Mouse (Mus musculus) midbrain, postnatal 0 days (tissue): ENCODE data around the gene Cep44. TPM values are rescaled to one million over a fixed set of nuclear protein-coding genes. Genes with fewer than 3 reads are reported as not detected.

Experiments
- ATAC-seq: fragments of 200-750 bp; cut with Nextera tagmentation; 2 replicates; pipeline ENCODE4 v1.8.0; 2017; ENCODE audit warnings: moderate number of reproducible peaks, mild to moderate bottlenecking, moderate TSS enrichment, moderate library complexity; ENCODE audit not compliant: low FRiP score
- DNase-seq: peaks from one replicate; pipeline ENCODE4 v3.0.0-alpha.2; 2015; ENCODE audit warnings: low spot score
- H3K27ac ChIP-seq: fragments of 300-500 bp; sonication (generic); 2 replicates; pipeline ENCODE4 v1.5.1; 2014; ENCODE audit warnings: low read depth, mild to moderate bottlenecking, low read length, mixed read lengths
- H3K27me3 ChIP-seq: fragments of 300-500 bp; sonication (generic); 2 replicates; pipeline ENCODE4 v1.6.1; 2014; ENCODE audit warnings: low read length, control low read depth, mixed read lengths; ENCODE audit not compliant: insufficient read depth
- H3K36me3 ChIP-seq: fragments of 300-500 bp; sonication (generic); 2 replicates; pipeline ENCODE4 v1.6.1; 2014; ENCODE audit warnings: low read length, control low read depth, mixed read lengths; ENCODE audit not compliant: insufficient read depth
- H3K4me1 ChIP-seq: fragments of 300-500 bp; sonication (generic); 2 replicates; pipeline ENCODE4 v1.6.1; 2014; ENCODE audit warnings: mild to moderate bottlenecking, control low read depth, antibody characterized with exemption, low read length, mixed read lengths; ENCODE audit not compliant: insufficient read depth
- H3K4me2 ChIP-seq: fragments of 300-500 bp; sonication (generic); 2 replicates; pipeline ENCODE4 v1.6.1; 2014; ENCODE audit warnings: low read depth, mild to moderate bottlenecking, low read length, mixed read lengths; ENCODE audit not compliant: poor library complexity, severe bottlenecking
- H3K4me3 ChIP-seq: fragments of 300-500 bp; sonication (generic); 2 replicates; pipeline ENCODE4 v1.5.1; 2014; ENCODE audit warnings: low read depth, mild to moderate bottlenecking, low read length, moderate library complexity
- H3K9ac ChIP-seq: fragments of 300-500 bp; sonication (generic); replicated peaks from 2 replicates; pipeline ENCODE4 v1.6.1; 2014; ENCODE audit warnings: mild to moderate bottlenecking, low read length, moderate library complexity, mixed read lengths; ENCODE audit not compliant: poor library complexity, severe bottlenecking
- H3K9me3 ChIP-seq: fragments of 300-500 bp; sonication (generic); 2 replicates; pipeline ENCODE4 v1.6.1; 2016; ENCODE audit warnings: low read length, control low read depth
- CTCF ChIP-seq: IDR thresholded peaks from 2 replicates; pipeline ENCODE4 v1.5.1; 2016; ENCODE audit warnings: antibody characterized with exemption, mild to moderate bottlenecking
- WGBS: fragments of 180-500 bp; shearing (Covaris S2); extraction: QIAGEN DNeasy Blood & Tissue Kit; methylation state at CpG from one replicate; pipeline ENCODE4 v1.1.7; 2014; 5-methylcytosine and 5-hydroxymethylcytosine counted together
- polyA plus RNA-seq: library from polyadenylated mRNA; unstranded; fragments of >200 nt; fragmentation: Nextera tagmentation; extraction: Ambion mirVana; gene quantifications from 2 replicates; pipeline ENCODE4 v1.2.1, GENCODE M21; 2015
- total RNA-seq: library from RNA; depleted of rRNA; stranded (reverse); fragments of >200 nt; gene quantifications from 2 replicates; pipeline ENCODE4 v1.2.3, GENCODE M21; 2014

Gene Cep44
- total and polyA plus RNA-seq, 2 experiments from 2014 or later = 21.1 to 29.3 TPM

GRCm38 (mm10) chr8:56566856-56567255 lies 16.0 kb upstream of the Cep44 start:
- no peaks in the 10 kb centered on the region for H3K9me3 ChIP-seq
- no peak overlapping the region for H3K4me3 ChIP-seq
- 0 out of 2 replicates have a peak, but pooled peaks cover 3% of the 10 kb centered on the region for H3K36me3 ChIP-seq
- no peak for ATAC-seq
- no peaks in the 10 kb centered on the region for H3K27me3 ChIP-seq
- WGBS = 96% methylated on average over 9 of the region's 9 CpGs
- no peak overlapping the region for H3K27ac ChIP-seq
- H3K4me1 ChIP-seq = no peaks in the 10 kb centered on the region
- no peak overlapping the region for H3K9ac ChIP-seq
- TF ChIP-seq CTCF = no peak
- no peak overlapping the region for H3K4me2 ChIP-seq
- no peak for DNase-seq

DNA sequence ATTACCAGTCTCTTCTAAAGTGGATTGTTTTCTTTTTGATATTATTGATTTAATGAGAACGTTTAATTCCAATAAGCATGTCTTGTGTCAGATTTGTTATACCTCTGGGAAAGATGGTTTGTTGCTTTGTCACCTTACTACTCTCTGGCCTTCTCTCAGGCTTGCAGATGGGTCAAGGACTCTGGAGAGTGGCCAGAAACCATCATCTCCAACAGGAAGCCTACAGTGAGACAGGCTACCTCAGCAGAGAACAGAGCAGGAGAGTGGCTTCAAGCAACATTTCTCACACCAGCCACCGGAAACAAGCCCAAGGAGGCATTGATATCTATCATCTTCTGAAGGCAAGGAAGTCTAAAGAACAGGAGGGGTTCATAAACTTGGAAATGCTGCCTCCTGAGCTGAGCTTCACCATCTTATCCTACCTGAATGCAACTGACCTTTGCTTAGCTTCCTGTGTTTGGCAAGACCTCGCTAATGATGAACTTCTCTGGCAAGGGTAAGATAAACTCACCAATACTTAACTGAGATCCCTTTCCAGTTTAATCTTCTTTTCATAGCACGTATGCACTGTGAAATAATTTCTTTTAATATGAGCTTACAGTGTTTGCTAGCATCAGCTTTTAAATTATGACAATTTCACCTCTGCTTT lies 13.7 kb upstream of the Cep44 start:
- whole genome bisulfite sequencing = 91% methylated on average over 4 of the region's 4 CpGs
- H3K4me3 ChIP-seq = no peak overlapping the region

DNA sequence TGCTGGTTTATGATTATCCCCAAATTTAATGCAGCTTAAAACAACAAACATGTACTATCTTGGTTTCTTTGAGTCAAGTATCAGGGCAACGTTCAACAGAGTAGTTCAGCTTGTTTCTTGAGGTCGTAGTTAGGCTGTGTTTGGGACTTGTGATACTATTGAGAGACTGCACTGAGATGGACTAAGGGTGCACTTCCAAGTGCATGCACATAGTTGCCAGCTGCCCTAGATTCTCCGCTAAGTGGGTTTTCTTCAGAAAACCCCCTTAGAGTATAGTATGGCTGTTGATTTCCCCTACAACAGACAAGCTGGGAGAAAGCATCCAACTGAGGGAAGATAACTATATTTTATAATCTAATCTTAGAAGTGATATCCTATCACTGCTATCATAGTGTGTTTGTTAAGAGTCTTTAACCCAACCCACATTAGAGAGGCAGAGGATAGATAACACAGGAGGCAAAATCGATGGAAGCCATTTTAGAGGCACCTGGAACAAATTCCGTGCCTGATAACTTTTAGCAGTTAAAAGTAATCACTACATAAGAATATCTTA lies 1.8 kb upstream of the Cep44 start:
- TF ChIP-seq CTCF = no peak
- 80% methylated on average over 5 of the region's 5 CpGs for WGBS
- H3K9me3 ChIP-seq = no peaks in the 10 kb centered on the region
- no peak overlapping the region for H3K27ac ChIP-seq
- no peak overlapping the region for H3K9ac ChIP-seq
- ATAC-seq = no peak
- H3K4me2 ChIP-seq = peak overlapping the region; percentile 12; the same call in 1 of the 2 replicates
- no peaks in the 10 kb centered on the region for H3K4me1 ChIP-seq
- no peaks in the 10 kb centered on the region for H3K27me3 ChIP-seq
- H3K36me3 ChIP-seq = no peaks in the 10 kb centered on the region
- H3K4me3 ChIP-seq = no peak overlapping the region
- no peak for DNase-seq

More for the DNA sequence above, 13.7 kb upstream of the Cep44 start:
- H3K4me1 ChIP-seq = no peaks in the 10 kb centered on the region
- H3K36me3 ChIP-seq = 0 out of 2 replicates have a peak, but pooled peaks cover 3% of the 10 kb centered on the region
- no peak for TF ChIP-seq CTCF
- ATAC-seq (no peak), DNase-seq (no peak)
- no peak overlapping the region for H3K4me2 ChIP-seq
- H3K9me3 ChIP-seq = no peaks in the 10 kb centered on the region
- H3K27me3 ChIP-seq = no peaks in the 10 kb centered on the region
- no peak overlapping the region for H3K9ac ChIP-seq
- no peak overlapping the region for H3K27ac ChIP-seq

- TF ChIP-seq CTCF = no peak
- no peaks in the 10 kb centered on the region for H3K9me3 ChIP-seq
- H3K36me3 ChIP-seq = no peaks in the 10 kb centered on the region
- WGBS = 33% methylated on average over 10 of the region's 10 CpGs
- ATAC-seq (no peak), DNase-seq (no peak)
- no peaks in the 10 kb centered on the region for H3K4me1 ChIP-seq
- H3K4me2 ChIP-seq = peak overlapping the region; percentile 63
- peak overlapping the region; percentile 85 for H3K4me3 ChIP-seq
- H3K27me3 ChIP-seq = no peaks in the 10 kb centered on the region
- no peak overlapping the region for H3K27ac ChIP-seq
- H3K9ac ChIP-seq = peak overlapping the region; percentile 69; the same call in 1 of the 2 replicates
These were observed 1.2 kb upstream of the Cep44 start for GRCm38 (mm10) chr8:56552045-56552444.

DNA sequence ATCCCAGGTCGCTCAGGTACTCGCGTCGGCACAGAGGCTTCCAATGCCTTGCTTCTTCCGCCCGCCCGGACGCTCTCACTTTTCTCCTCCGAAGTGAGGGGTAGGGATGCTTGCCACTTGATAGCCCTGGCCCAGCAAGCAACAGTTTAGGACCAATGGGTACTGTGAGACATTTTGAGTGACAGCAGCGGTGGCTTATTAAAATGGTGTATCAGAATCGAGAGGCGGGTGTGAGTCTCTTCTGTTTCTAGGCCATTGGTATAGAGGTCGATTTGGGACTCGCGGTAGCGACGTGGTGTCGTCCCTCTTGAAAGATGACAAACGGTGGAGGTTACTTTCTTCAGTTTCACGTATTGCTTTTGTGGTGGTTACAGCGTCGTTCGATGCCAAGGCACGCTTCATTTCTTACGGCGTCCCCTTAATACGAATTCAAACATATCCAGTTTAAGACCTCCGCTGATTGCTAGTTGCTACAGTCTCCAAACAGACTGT lies 560 bp upstream of the Cep44 start:
- peak overlapping the region; percentile 63 for H3K4me2 ChIP-seq
- H3K9ac ChIP-seq = peak overlapping the region; percentile 69
- H3K9me3 ChIP-seq = no peaks in the 10 kb centered on the region
- no peak for TF ChIP-seq CTCF
- under 1% methylated on average over 28 of the region's 28 CpGs for WGBS
- H3K4me1 ChIP-seq = no peaks in the 10 kb centered on the region
- peak overlapping the region; percentile 86 for H3K27ac ChIP-seq
- ATAC-seq = peak; percentile 98
- H3K36me3 ChIP-seq = no peaks in the 10 kb centered on the region
- peak overlapping the region; percentile 85 for H3K4me3 ChIP-seq
- DNase-seq = peak; percentile 97
- H3K27me3 ChIP-seq = no peaks in the 10 kb centered on the region

GRCm38 (mm10) chr8:56547866-56548265 lies 3.0 kb downstream of the Cep44 start:
- 90% methylated on average over 2 of the region's 2 CpGs for WGBS

More at GRCm38 (mm10) chr8:56547866-56548265, 3.0 kb downstream of the Cep44 start:
- Histone ChIP-seq H3K9ac (no peak overlapping the region), H3K9me3 (no peaks in the 10 kb centered on the region), H3K4me2 (no peak overlapping the region), H3K27ac (no peak overlapping the region), H3K4me1 (no peaks in the 10 kb centered on the region), H3K27me3 (no peaks in the 10 kb centered on the region), H3K36me3 (no peaks in the 10 kb centered on the region; the same call in 1 of the 2 replicates), H3K4me3 (no peak overlapping the region)
- no peak for TF ChIP-seq CTCF
- DNase-seq (no peak), ATAC-seq (no peak)
